Mouse (Mus musculus): Measurements from ENCODE around the gene Olfr1493-ps1. TPM values are rescaled to one million over a fixed set of nuclear protein-coding genes. Genes with fewer than 3 reads are reported as not detected.

The Olfr1493-ps1 gene
- not detected for total RNA-seq (2021)
- long read RNA-seq, experiment 1: 0 reads
- long read RNA-seq, experiment 2: 0 reads

DNA sequence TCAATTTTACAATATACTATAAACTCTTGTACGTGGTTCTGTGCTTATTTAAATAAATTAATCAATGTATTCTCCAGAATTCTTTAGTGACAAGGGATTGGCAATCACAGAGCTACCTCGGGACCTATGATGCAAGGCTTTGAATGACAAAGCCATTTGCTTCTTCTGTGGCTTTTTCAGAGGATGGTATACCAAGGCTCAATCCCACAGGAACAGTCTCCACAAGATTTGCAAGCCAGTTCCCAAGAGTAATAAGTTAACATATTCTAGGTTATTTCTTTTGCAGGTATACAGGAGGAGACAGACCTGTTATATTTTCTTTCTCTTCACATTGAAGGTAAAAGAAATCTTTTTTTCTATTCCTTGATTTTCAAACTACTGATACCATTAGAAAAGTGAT lies at the start of gene Olfr1493-ps1:
TSS of gene Olfr1493-ps1 (plus strand) at position 301 of the 400 bp plus-strand sequence.
- intact Hi-C loops (cut with DNase I): no loop called here
- DNase-seq: no peak

DNA sequence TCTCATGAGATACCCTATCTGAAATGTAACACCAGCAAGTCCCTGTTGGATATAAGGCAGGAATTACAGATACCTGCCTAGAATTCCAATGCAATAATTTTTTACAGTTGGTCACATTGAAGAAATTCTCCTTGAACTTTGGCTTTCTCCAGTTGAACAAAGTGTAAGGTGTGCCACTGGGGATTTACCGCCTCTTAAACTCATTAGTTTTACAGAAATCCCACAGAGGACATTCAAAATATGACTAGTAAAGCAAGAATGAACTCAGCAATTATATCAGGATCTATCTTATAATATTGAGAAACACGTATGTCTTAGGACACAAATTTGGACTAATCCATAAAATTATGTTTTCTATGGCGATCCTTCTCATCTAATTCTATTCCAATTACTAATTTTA lies 26.1 kb upstream of the Olfr1493-ps1 start, which contains the start of gene Olfr1491:
TSS of gene Olfr1491 (plus strand) at position 301 of the 400 bp plus-strand sequence.
- intact Hi-C loops (cut with DNase I): no loop called here
- no peak for DNase-seq

DNA sequence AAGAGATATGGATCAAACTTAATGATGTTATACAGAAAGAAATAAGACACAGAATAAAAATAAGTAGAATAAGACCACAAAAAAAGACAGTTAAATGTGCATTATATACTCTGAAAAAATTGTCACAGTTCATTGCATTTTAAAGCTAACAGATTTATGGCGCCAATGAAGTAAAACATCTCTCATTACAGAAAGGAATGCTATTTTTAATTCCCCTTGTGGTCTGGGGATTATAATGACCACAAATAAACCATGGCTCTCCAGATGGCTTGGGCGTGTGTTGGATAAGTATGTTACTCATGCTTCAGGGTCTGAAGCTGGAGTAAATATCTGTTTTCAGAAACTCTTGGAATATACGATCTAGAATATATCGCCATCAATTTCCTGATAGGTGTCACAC lies 16.4 kb downstream of the Olfr1493-ps1 start, which contains the start of gene Olfr1494:
TSS of gene Olfr1494 (plus strand) at position 301 of the 400 bp plus-strand sequence.
- intact Hi-C loops (cut with DNase I): no loop called here
- DNase-seq: no peak

DNA sequence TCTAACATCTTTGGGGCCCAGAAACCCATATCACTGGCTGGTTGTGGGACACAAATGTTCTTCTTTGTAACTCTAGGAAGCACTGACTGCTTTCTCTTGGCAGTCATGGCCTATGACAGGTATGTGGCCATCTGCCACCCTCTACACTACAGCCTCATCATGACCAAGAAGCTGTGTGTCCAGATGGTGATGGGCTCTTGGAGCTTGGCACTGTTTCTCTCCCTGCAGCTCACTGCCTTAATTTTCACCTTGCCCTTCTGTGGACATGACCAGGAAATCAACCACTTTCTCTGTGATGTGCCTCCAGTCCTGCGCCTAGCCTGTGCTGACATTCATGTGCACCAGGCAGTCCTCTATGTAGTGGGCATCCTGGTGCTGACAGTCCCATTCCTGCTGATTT lies 26.3 kb downstream of the Olfr1493-ps1 start:
- intact Hi-C loops (cut with DNase I): no loop called here

DNA sequence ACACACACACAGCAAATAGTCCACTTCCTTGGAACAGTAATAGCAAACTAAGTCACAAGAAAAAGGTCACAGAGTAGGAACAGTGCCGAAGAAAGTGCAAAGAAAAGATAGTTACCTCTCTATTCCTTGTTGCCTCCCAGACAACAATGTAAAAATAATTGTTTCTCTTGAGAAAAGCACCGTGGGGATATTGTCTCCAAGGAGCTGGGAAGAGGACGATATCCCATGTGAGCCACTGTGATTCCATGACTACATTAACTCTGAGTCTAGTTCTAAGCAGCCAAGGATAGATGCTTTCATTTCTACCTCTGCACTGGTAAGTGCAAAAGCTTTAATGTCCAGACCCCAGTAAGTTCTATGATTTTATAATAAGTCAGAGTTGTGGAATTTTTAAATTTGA lies 41.2 kb downstream of the Olfr1493-ps1 start, which contains the start of gene Olfr1495:
TSS of gene Olfr1495 (plus strand) at position 301 of the 400 bp plus-strand sequence.
- no peak for DNase-seq
- intact Hi-C loops (cut with DNase I): no loop called here

More for the DNA sequence above, 26.3 kb downstream of the Olfr1493-ps1 start:
- DNase-seq: no peak

DNA sequence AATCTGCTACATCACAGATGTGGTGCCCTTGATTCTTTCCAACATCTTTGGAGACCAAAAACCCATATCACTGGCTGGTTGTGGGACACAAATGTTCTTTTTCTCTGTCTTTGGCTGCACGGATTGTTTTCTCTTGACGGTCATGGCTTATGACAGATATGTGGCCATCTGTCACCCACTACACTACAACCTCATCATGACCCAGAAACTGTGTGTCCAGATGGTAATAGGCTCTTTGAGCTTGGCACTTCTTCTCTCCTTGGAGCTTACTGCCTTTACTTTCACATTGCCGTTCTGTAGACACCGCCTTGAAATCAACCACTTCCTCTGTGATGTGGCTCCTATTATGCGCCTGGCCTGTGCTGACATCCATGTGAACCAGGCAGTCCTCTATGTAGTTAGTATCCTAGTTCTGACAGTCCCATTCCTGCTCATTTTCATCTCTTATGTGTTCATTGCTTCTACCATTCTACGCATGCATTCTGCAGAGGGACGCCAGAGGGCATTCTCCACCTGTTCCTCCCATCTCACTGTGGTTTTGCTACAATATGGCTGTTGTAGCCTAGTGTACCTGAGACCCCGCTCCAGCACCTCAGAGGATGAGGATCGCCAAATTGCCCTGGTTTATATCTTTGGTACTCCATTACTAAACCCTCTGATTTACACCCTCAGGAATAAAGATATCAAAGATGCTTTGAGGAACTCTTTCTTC lies 45.6 kb downstream of the Olfr1493-ps1 start:
- intact Hi-C loops (cut with DNase I): no loop called here
- DNase-seq: no peak

DNA sequence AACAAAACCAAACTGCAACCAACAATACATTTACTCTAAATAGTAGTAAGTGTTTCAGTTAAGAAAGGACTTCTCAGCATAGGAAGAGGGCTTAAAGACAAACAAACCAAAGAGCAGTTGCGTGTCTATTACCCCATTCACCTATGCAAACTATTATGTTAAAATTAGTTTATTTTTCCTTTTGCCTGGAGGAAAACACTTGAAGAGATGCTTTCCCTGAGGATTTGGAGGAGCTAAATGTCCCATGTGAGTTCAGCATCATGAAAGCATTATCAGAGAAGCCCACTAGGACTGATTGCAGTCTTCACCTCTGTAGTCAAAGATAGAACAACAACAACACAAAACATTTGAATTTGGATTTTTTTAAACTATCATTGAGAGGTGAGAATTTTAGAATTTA lies 54.5 kb downstream of the Olfr1493-ps1 start, which contains the start of gene Olfr1496:
TSS of gene Olfr1496 (plus strand) at position 301 of the 400 bp plus-strand sequence.
- DNase-seq: no peak
- intact Hi-C loops (cut with DNase I): no loop called here

Other genes with a start within 250 kb of the Olfr1493-ps1 start
- gene Olfr1475, start 243.1 kb upstream of the Olfr1493-ps1 start, total RNA-seq (2021): not detected
- gene Olfr1477, start 222.7 kb upstream of the Olfr1493-ps1 start, total RNA-seq (2021): not detected
- not detected for gene Olfr1480, start 195.4 kb upstream of the Olfr1493-ps1 start, total RNA-seq (2021)
- gene Olfr1484, start 139.8 kb upstream of the Olfr1493-ps1 start, total RNA-seq (2021): not detected
- gene Olfr1487, start 105.9 kb upstream of the Olfr1493-ps1 start, total RNA-seq (2021): not detected
- gene Olfr1489, start 91.7 kb upstream of the Olfr1493-ps1 start, total RNA-seq (2021): not detected
- not detected for gene Olfr1490, start 72.2 kb upstream of the Olfr1493-ps1 start, total RNA-seq (2021)
- gene Olfr1491, start 26.0 kb upstream of the Olfr1493-ps1 start, total RNA-seq (2021): not detected
- not detected for gene Olfr1494, start 16.4 kb downstream of the Olfr1493-ps1 start, total RNA-seq (2021)
- gene Olfr1495, start 41.3 kb downstream of the Olfr1493-ps1 start, total RNA-seq (2021): not detected
- gene Olfr1496, start 54.6 kb downstream of the Olfr1493-ps1 start, total RNA-seq (2021): not detected
- not detected for gene Olfr1497, start 74.9 kb downstream of the Olfr1493-ps1 start, total RNA-seq (2021)
- gene Olfr1499, start 96.2 kb downstream of the Olfr1493-ps1 start, total RNA-seq (2021): not detected
- gene Olfr1500, start 107.2 kb downstream of the Olfr1493-ps1 start, total RNA-seq (2021): not detected
- gene Olfr1501, start 127.4 kb downstream of the Olfr1493-ps1 start, total RNA-seq (2021): not detected
- gene Olfr1502, start 138.5 kb downstream of the Olfr1493-ps1 start, total RNA-seq (2021): not detected
- gene Olfr1504, start 174.7 kb downstream of the Olfr1493-ps1 start, total RNA-seq (2021): not detected
- not detected for gene Olfr1505, start 190.3 kb downstream of the Olfr1493-ps1 start, total RNA-seq (2021)

All from gastrocnemius, postnatal 36 days (tissue).